Mouse (Mus musculus) testis, adult 2 months (tissue): ENCODE results near the gene Adamtsl5.

Experiments
- CTCF ChIP-seq: fragments of 200-500 bp; IDR thresholded peaks from 2 replicates; pipeline ENCODE4 v1.5.1; 2012; ENCODE audit warnings: low read depth, mild to moderate bottlenecking, inconsistent platforms, low read length, moderate library complexity; ENCODE audit not compliant: control insufficient read depth, insufficient read depth, insufficient replicate concordance
- POLR2A ChIP-seq: fragments of 200-500 bp; IDR thresholded peaks from 2 replicates; pipeline ENCODE4 v1.6.1; 2012; ENCODE audit warnings: low read depth, mild to moderate bottlenecking, inconsistent platforms, low read length, moderate library complexity; ENCODE audit not compliant: control insufficient read depth

GRCm38 (mm10) chr10:80339941-80340750, 8.1 kb downstream of the Adamtsl5 start:
- peak; percentile 88 for TF ChIP-seq CTCF
- TF ChIP-seq POLR2A, result peak; percentile 24; the same call in 1 of the 2 replicates
